Mouse (Mus musculus): ENCODE data around the gene Sohlh1.
"Not testable (repeated sequence)": the region's sequence is repeated elsewhere in the genome, so short reads cannot be mapped to it uniquely, and the experiment has no call there.

Sohlh1 gene

DNA sequence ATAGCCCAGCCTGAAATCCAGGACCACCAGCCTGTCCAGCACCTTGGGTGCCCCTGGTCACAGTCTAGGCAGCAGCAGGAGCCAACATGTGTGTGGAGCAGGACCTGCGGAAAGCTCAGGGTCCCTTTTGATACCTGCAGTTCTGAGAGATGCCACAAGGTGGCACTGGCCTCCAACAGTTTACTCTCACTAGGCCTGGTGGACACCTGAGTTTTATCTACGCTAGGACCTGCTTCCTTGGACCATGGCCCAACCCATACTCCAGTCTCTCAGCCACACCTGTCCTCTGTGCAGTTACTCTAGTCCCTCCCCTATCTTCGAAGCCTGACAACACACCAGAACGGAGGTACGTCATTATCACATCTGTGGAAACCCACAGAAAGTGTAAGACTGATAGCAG is 10.8 kb downstream of the Sohlh1 start:
- peak; percentile 72 for DNase-seq

DNA sequence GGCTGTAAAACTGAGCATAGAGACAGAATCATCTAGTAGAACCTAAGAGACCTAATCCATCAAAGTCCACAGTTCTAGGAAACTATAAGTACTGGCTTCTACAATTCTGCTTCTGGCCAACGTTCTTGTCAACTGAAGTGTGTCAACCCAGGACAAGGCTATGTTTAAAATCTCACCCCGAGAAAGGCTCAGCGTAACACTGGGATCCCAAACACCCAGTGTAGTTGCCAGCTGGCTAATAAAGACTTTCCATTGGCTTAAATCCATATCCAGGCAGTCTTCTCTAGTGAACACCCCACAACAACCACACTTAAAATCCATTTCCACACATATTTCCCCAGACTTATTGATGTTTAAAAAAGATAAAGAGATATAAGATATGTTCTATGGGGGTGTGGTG is 16.3 kb downstream of the Sohlh1 start:
- no peak for DNase-seq

DNA sequence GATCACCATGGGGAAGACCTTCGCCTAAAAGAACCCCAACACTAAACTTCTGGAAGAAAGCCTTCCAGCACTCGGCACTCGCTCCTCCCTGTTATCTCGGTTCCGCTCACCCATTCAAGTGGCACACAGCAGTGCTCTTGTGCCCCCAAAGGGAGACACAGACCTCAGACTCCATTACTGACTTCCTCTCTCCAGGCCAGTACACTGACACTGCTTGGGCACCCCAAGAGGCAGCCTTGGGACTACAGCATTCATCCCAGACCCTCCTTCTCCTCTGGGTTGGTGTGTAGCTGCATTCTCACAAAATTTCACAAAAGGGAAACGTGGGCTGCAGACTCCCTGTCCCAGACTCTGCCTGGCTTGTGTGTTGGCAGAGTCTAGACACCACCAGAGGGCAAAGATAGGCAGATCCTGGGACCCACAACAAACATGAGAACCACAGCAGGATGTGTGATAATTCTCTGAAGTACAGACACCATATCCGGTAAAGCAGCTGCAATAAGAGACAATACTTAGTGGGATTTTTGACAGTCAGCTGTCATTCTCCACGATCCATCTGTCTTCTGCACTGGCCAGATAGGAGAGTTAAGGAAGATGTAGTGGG is 18.6 kb downstream of the Sohlh1 start:
- no peak for DNase-seq

DNA sequence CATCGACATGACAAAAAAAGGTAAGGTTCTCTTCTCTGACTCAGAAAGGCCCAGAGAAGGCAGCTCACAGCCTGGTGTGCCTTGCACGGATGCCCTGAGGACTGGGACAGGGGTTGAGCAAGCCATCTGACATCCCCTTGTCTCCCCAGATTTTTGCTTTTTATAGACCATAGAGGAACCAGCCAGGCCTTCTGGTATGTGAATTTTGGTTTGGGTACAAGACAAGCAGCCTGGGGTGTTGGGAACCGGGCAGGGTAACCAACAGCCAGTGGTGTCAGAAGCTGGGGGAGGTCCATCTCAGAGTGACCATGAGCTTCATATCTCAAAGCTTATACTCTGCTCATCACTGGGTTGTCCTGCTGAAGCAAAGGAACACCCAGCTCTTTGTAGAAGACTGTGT is 22.3 kb downstream of the Sohlh1 start:
- DNase-seq = no peak

DNA sequence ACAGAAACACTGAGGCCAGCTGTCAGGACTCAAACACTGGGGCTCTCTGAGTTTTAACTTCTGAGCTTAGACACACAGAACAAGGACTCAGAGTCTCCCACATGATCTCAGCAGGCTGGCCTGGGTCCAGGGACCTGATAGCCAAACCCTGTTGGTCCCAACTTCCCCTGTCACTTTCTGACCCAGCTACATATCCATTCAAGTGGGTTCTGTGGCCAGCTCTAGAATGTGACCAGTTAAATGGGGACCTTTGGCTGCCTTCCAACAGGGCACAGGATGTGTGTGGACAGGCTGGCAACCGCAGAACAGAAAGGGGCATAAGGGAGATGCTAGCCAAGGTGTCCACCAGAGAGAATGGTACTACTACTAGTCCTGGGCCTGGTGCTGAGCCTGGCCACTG is 24.2 kb downstream of the Sohlh1 start, which contains the start of gene Lcn9:
Lcn9 (plus strand) TSS at position 348 of the 400 bp plus-strand sequence.
- no peak for DNase-seq

DNA sequence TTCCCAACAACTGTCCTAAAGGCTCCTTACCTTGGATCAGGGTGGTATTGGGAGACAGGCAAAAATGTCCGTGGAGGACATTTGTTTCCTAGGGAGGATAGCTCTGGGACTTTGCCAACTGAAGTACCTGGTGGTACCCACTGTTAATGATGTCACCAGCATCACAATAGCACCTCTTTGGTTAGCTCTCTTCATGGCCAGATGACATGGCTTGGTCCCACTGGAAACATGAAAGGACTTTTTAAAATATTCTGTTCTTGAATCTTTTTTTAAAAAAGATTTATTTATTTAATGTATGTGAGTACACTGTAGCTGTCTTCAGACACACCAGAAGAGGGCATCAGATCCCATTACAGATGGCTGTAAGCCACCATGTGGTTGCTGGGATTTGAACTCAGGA is 31.3 kb downstream of the Sohlh1 start, which contains the start of gene Glt6d1:
Glt6d1 (minus strand) TSS at position 101 of the 400 bp plus-strand sequence.
- not testable (repeated sequence) for DNase-seq

DNA sequence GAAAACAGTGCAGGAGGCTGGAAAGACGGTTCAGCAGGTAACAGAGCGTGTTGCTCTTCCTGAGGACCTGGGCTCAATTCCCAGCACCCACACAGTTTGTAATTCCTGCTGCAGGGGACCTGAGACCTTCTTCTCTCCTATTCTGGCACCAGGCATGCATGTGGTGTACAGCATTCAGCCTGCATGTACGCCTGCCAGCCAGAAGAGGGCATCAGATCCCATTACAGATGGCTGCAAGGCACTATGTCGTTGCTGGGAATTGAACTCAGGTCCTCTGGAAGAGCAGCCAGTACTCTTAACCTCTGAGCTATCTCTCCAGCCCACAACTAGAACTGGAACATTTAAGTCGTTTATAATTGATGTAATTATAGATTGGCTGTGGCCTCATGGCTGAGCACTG is 33.7 kb downstream of the Sohlh1 start:
- DNase-seq = no peak

DNA sequence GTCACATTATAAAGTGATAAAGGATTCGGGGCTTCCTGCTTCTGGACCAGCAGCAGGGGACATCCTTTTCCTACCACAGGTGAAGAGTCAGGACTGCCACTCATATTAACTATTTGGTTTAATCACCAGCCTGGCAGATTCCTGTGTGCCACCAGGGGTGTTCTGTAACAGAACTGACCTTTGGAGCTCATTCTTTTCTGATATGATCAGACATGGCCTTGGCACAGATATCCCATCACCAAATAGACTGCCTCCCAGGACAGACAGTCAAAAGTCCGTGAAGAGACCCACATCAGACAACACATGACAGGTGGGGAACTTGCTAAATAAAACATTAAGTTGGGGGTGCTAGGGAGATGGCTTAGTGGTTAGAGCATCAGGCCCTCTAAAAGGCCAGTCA is 35.3 kb downstream of the Sohlh1 start:
- DNase-seq = no peak

DNA sequence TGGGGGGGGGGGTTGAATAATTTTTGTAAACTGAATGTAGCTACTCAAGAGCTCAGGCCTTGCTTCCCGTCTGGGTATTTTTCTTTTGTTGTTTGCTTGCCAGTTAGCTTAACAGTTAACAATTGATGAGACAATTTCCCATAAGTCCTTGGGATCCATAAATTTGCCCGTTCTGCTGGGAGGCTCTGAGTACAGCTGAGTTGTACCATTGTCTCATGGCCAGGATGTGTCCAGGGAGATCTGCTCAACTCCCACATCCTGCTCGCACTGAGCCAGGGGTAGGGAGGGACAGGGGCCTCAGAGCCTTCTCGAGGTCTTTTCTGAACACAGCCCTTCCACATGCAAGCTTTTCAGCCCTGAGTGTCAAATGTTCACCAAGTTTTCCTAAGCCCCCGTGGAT is 49.0 kb downstream of the Sohlh1 start:
- no peak for DNase-seq

DNA sequence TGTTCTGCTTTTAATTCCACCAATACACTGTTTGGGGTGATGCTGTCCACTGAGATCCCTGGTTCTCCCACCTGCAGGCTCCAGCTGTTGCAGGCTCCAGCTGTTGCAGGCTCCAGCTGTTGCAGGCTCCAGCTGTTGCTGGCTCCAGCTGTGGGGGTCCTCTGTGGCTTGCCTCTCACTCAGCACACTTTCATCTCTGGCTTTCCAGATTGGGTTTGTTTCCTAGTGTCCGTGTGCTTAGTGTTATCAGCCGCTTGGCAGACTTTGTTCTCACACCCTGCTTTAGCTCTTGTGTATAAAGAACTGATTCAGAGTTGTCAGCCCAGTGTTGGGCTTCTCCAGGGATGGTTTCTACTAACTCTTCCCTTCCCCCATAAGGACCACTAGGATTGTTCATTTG is 49.4 kb downstream of the Sohlh1 start:
- no peak for DNase-seq
